Mouse (Mus musculus): ENCODE results near the gene Cd302.

Gene Cd302

GRCm38 (mm10) chr2:60252782-60253181 is 31.5 kb downstream of the Cd302 start:
- DNase-seq: no peak

- no peak for DNase-seq
Measured at GRCm38 (mm10) chr2:60234506-60234905, 49.8 kb downstream of the Cd302 start.

GRCm38 (mm10) chr2:60233147-60233546 is 51.1 kb downstream of the Cd302 start:
- DNase-seq: no peak

- no peak for DNase-seq
Measured at GRCm38 (mm10) chr2:60230361-60230760, 53.9 kb downstream of the Cd302 start.

- no peak for DNase-seq
Measured at GRCm38 (mm10) chr2:60228470-60228869, 55.8 kb downstream of the Cd302 start.

- no peak for DNase-seq
Measured at GRCm38 (mm10) chr2:60223489-60223888, 60.8 kb downstream of the Cd302 start.

- no peak for DNase-seq
Measured at GRCm38 (mm10) chr2:60221954-60222353, 62.3 kb downstream of the Cd302 start.

GRCm38 (mm10) chr2:60221236-60221635 is 63.1 kb downstream of the Cd302 start:
- DNase-seq: no peak

GRCm38 (mm10) chr2:60217620-60218019 is 66.7 kb downstream of the Cd302 start:
- no peak for DNase-seq

GRCm38 (mm10) chr2:60216547-60217153 is 67.6 kb downstream of the Cd302 start:
- no peak for DNase-seq

GRCm38 (mm10) chr2:60214683-60215082 is 69.6 kb downstream of the Cd302 start:
- DNase-seq: no peak

- DNase-seq: no peak
Measured at GRCm38 (mm10) chr2:60212488-60212887, 71.8 kb downstream of the Cd302 start.

- no peak for DNase-seq
Measured at GRCm38 (mm10) chr2:60210821-60211220, 73.5 kb downstream of the Cd302 start.

GRCm38 (mm10) chr2:60209703-60210651 is 74.3 kb downstream of the Cd302 start, which contains the start of the genes Baz2b and March7:
Gene Baz2b (minus strand): TSS chr2:60209839.
Gene March7 (plus strand): TSS chr2:60209887.
- peak; percentile 92 to 95 for DNase-seq

GRCm38 (mm10) chr2:60209122-60209611 is 75.1 kb downstream of the Cd302 start:
- peak in 1 of 2 experiments; percentile 69 for DNase-seq

GRCm38 (mm10) chr2:60205795-60206194 is 78.5 kb downstream of the Cd302 start:
- no peak for DNase-seq

GRCm38 (mm10) chr2:60204162-60204561 is 80.1 kb downstream of the Cd302 start:
- no peak for DNase-seq

- DNase-seq: no peak
Measured at GRCm38 (mm10) chr2:60203733-60204132, 80.6 kb downstream of the Cd302 start.

- DNase-seq: no peak
Measured at GRCm38 (mm10) chr2:60202900-60203530, 81.3 kb downstream of the Cd302 start.
